Mouse (Mus musculus): ENCODE measurements around the gene Pgghg. TPM values are rescaled to one million over a fixed set of nuclear protein-coding genes. Genes with fewer than 3 reads are reported as not detected.
A peak's percentile ranks its signal among the peaks of the same experiment; 100 is the strongest.

The Pgghg gene
- polyA plus RNA-seq (2012; rRNA removed) (52.8 and 68.8 TPM in 2 replicates), polyA plus RNA-seq (2014; fragmentation: Nextera tagmentation; extraction: Ambion mirVana) (26.7 and 31.3 TPM in 2 replicates)

- H3K9ac ChIP-seq (ENCODE audit: low read depth, low read length, severe bottlenecking), result peak within 1 kb of the TSS; percentile 73
- H3K4me2 ChIP-seq (replicated peaks; ENCODE audit: low read depth, low read length, severe bottlenecking), result peak within 1 kb of the TSS; percentile 69
- peak within 1 kb of the TSS; percentile 90 for H3K27ac ChIP-seq (replicated peaks; ENCODE audit: low read depth, low read length)
- no peaks in the 10 kb centered on the region for H3K9me3 ChIP-seq (ENCODE audit: control insufficient read depth, low read length)
- DNase-seq (ENCODE audit: low spot score), result peak; percentile 89
- 0 out of 2 replicates have a peak, but pooled peaks have one; percentile 46 for TF ChIP-seq POLR2A (IDR thresholded peaks at IDR 0.05; ENCODE audit: borderline replicate concordance, extremely low read depth, insufficient read depth, insufficient read length)
- no peaks in the 10 kb centered on the region for H3K27me3 ChIP-seq (ENCODE audit: control insufficient read depth, insufficient read depth, low read length)
- 2% methylated on average over 33 of the region's 33 CpGs for WGBS
- H3K36me3 ChIP-seq (ENCODE audit: control insufficient read depth, insufficient read depth, low read length), result peaks cover 17% of the 10 kb centered on the region
- peaks cover 27% of the 10 kb centered on the region for H3K4me1 ChIP-seq (ENCODE audit: control insufficient read depth, insufficient read depth, low read length)
- peak within 1 kb of the TSS; percentile 50 for H3K4me3 ChIP-seq (replicated peaks; ENCODE audit: low read length)
- ATAC-seq (ENCODE audit: low FRiP score, low read depth), result peak; percentile 91
These were observed at the start of gene Pgghg for GRCm38 (mm10) chr7:140941222-140942051. Gene Pgghg (plus strand): TSS chr7:140941391.

- H3K9ac ChIP-seq (ENCODE audit: low read depth, low read length, severe bottlenecking), result no peak overlapping the region
- H3K4me2 ChIP-seq (replicated peaks; ENCODE audit: low read depth, low read length, severe bottlenecking), result no peak overlapping the region
- DNase-seq (ENCODE audit: low spot score) (no peak), ATAC-seq (ENCODE audit: low FRiP score, low read depth) (no peak)
- no peaks in the 10 kb centered on the region for H3K4me1 ChIP-seq (ENCODE audit: control insufficient read depth, insufficient read depth, low read length)
- H3K9me3 ChIP-seq (ENCODE audit: control insufficient read depth, low read length), result no peaks in the 10 kb centered on the region
- no peaks in the 10 kb centered on the region for H3K27me3 ChIP-seq (ENCODE audit: control insufficient read depth, insufficient read depth, low read length)
- H3K4me3 ChIP-seq (replicated peaks; ENCODE audit: low read length), result no peak overlapping the region
- no peak overlapping the region for H3K27ac ChIP-seq (replicated peaks; ENCODE audit: low read depth, low read length)
- peaks cover 71% of the 10 kb centered on the region for H3K36me3 ChIP-seq (ENCODE audit: control insufficient read depth, insufficient read depth, low read length)
- no peak for TF ChIP-seq POLR2A (IDR thresholded peaks at IDR 0.05; ENCODE audit: borderline replicate concordance, extremely low read depth, insufficient read depth, insufficient read length)
- 91% methylated on average over 7 of the region's 7 CpGs for WGBS
These were observed 47.2 kb upstream of the Pgghg start for GRCm38 (mm10) chr7:140894031-140894430.

DNA sequence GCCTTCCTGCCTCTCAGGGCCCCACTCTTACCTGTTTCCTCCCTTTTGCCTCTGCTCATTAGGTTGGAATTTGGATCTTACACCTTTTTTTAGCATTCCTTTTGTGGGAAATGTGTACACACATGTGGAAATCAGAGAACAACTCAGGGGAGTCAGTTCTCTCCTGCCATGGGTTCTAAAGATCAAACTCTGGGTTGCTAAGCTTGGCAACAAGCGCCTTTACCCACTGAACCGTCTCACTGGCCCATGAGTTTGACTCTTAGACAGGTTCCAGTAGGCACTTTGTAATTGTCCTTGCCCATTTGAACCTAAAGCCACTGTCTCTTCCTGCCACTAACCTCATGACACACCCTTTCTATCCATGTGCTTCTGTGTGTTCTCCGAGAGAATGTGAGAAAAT lies 46.6 kb upstream of the Pgghg start:
- Histone ChIP-seq H3K27me3 (ENCODE audit: control insufficient read depth, insufficient read depth, low read length) (no peaks in the 10 kb centered on the region), H3K9me3 (ENCODE audit: control insufficient read depth, low read length) (no peaks in the 10 kb centered on the region), H3K4me3 (replicated peaks; ENCODE audit: low read length) (no peak overlapping the region), H3K27ac (replicated peaks; ENCODE audit: low read depth, low read length) (no peak overlapping the region), H3K4me2 (replicated peaks; ENCODE audit: low read depth, low read length, severe bottlenecking) (no peak overlapping the region), H3K9ac (ENCODE audit: low read depth, low read length, severe bottlenecking) (no peak overlapping the region), H3K36me3 (ENCODE audit: control insufficient read depth, insufficient read depth, low read length) (peaks cover 71% of the 10 kb centered on the region), H3K4me1 (ENCODE audit: control insufficient read depth, insufficient read depth, low read length) (no peaks in the 10 kb centered on the region)
- no peak for TF ChIP-seq POLR2A (IDR thresholded peaks at IDR 0.05; ENCODE audit: borderline replicate concordance, extremely low read depth, insufficient read depth, insufficient read length)
- WGBS, result 95% methylated on average over 3 of the region's 3 CpGs
- ATAC-seq (ENCODE audit: low FRiP score, low read depth) (no peak), DNase-seq (ENCODE audit: low spot score) (no peak)

DNA sequence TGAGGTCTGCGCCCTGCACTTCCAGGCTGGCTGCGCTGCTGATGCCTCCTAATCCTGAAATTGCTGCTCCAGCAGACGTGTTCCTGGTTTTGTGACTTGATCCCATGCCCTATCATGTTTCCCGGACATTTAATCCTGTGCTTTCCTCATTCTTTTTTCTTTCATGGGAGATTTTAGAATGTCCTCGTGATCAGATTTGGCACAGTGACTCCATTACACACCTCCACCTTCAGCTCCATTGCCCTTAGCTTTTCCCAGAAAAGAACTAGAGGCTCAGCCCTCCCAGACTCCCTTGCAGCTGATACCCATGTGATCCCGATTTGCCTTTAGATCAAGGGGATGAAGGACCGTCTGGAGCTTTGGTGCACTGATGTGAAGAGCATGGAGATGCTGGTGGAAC lies 43.3 kb upstream of the Pgghg start:
- ATAC-seq (ENCODE audit: low FRiP score, low read depth), result no peak
- H3K36me3 ChIP-seq (ENCODE audit: control insufficient read depth, insufficient read depth, low read length), result peaks cover 52% of the 10 kb centered on the region
- H3K9me3 ChIP-seq (ENCODE audit: control insufficient read depth, low read length), result no peaks in the 10 kb centered on the region
- no peak overlapping the region for H3K4me2 ChIP-seq (replicated peaks; ENCODE audit: low read depth, low read length, severe bottlenecking)
- no peak for DNase-seq (ENCODE audit: low spot score)
- 81% methylated on average over 7 of the region's 7 CpGs for WGBS
- no peak overlapping the region for H3K4me3 ChIP-seq (replicated peaks; ENCODE audit: low read length)
- no peaks in the 10 kb centered on the region for H3K27me3 ChIP-seq (ENCODE audit: control insufficient read depth, insufficient read depth, low read length)
- no peak overlapping the region for H3K27ac ChIP-seq (replicated peaks; ENCODE audit: low read depth, low read length)
- no peaks in the 10 kb centered on the region for H3K4me1 ChIP-seq (ENCODE audit: control insufficient read depth, insufficient read depth, low read length)
- no peak overlapping the region for H3K9ac ChIP-seq (ENCODE audit: low read depth, low read length, severe bottlenecking)
- no peak for TF ChIP-seq POLR2A (IDR thresholded peaks at IDR 0.05; ENCODE audit: borderline replicate concordance, extremely low read depth, insufficient read depth, insufficient read length)

DNA sequence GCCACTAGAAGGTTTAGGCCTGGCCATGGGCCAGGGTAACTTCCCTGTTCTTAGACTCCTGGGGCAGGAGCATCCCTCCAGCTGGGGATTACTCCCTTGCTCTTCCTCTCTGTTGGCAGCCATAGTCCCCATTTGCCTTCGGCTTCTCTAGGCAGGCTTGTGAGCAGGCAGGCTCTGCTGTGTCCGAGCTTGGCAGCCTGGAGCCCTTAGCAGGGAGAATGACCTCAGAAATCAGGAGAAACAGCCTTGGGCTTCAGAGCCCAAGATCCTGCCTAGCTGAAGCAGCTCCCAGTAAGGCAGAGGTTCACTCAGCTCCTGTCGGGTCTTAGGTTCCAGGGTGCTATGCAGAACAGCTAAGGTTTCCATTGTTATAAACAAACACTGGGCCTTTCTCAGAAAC lies 42.1 kb upstream of the Pgghg start:
- Histone ChIP-seq H3K9ac (ENCODE audit: low read depth, low read length, severe bottlenecking) (no peak overlapping the region), H3K27ac (replicated peaks; ENCODE audit: low read depth, low read length) (no peak overlapping the region), H3K4me2 (replicated peaks; ENCODE audit: low read depth, low read length, severe bottlenecking) (no peak overlapping the region), H3K9me3 (ENCODE audit: control insufficient read depth, low read length) (no peaks in the 10 kb centered on the region), H3K4me1 (ENCODE audit: control insufficient read depth, insufficient read depth, low read length) (no peaks in the 10 kb centered on the region), H3K4me3 (replicated peaks; ENCODE audit: low read length) (no peak overlapping the region), H3K36me3 (ENCODE audit: control insufficient read depth, insufficient read depth, low read length) (peaks cover 42% of the 10 kb centered on the region), H3K27me3 (ENCODE audit: control insufficient read depth, insufficient read depth, low read length) (no peaks in the 10 kb centered on the region)
- TF ChIP-seq POLR2A (IDR thresholded peaks at IDR 0.05; ENCODE audit: borderline replicate concordance, extremely low read depth, insufficient read depth, insufficient read length), result no peak
- DNase-seq (ENCODE audit: low spot score), result no peak
- WGBS, result 80% methylated on average over 3 of the region's 3 CpGs
- ATAC-seq (ENCODE audit: low FRiP score, low read depth), result no peak

All from limb, embryonic 14.5 days (tissue).